Mouse (Mus musculus): ENCODE results near the gene Astn2.

- TF ChIP-seq CTCF (IDR thresholded peaks at IDR 0.05; ENCODE audit: low read depth, low read length) = no peak
- TF ChIP-seq POLR2A (IDR thresholded peaks at IDR 0.05; ENCODE audit: borderline replicate concordance, low read depth, low read length) = no peak
Measured at GRCm38 (mm10) chr4:66370557-66371071, 33.8 kb downstream of the Astn2 start.
